Mouse (Mus musculus) CH12.LX (cell line): ENCODE results near the gene Bcl2l12. TPM values are rescaled to one million over a fixed set of nuclear protein-coding genes. Genes with fewer than 3 reads are reported as not detected.

Experiments
- DNase-seq: peaks from one replicate; pipeline ENCODE4 v3.0.0-alpha.2; 2013; ENCODE audit errors: extremely low read depth
- H3K27ac ChIP-seq: 2 replicates; pipeline ENCODE4 v1.5.1; 2012; ENCODE audit warnings: low read depth, mild to moderate bottlenecking, control low read depth, moderate library complexity; ENCODE audit not compliant: insufficient read depth
- H3K27me3 ChIP-seq: replicated peaks from 2 replicates; pipeline ENCODE3; 2012; ENCODE audit warnings: inconsistent platforms
- H3K36me3 ChIP-seq, 2 experiments: replicated peaks in 1 of 2; 2 replicates each; pipeline versions ENCODE3 to v1.6.1; 2012; ENCODE audit warnings: inconsistent platforms in 1 of 2, low read length in 1 of 2, mild to moderate bottlenecking in 1 of 2, mixed read lengths in 1 of 2, moderate library complexity in 1 of 2; ENCODE audit not compliant: control insufficient read depth in 1 of 2, insufficient read depth in 1 of 2
- H3K4me1 ChIP-seq, 2 experiments: 2 replicates each; pipeline ENCODE4 v1.6.1; 2012; ENCODE audit warnings: inconsistent platforms in 1 of 2, moderate library complexity in 1 of 2; ENCODE audit not compliant: insufficient read depth in 2 of 2, control insufficient read depth in 1 of 2
- H3K4me2 ChIP-seq: 2 replicates; pipeline ENCODE4 v1.6.1; 2012; ENCODE audit warnings: low read depth, mild to moderate bottlenecking, control low read depth; ENCODE audit not compliant: poor library complexity, insufficient read depth, severe bottlenecking
- H3K4me3 ChIP-seq, 3 experiments: fragments of 150-350 bp in 1 of 3; sonication (generic) in 1 of 3; replicated peaks in 1 of 3; 2 replicates each; pipeline versions ENCODE3 to v1.5.1; 2011 to 2012; ENCODE audit warnings: low read depth in 2 of 3, low read length in 2 of 3, mild to moderate bottlenecking in 2 of 3, moderate library complexity in 2 of 3, control low read depth in 1 of 3, improper control_type of control experiment in 1 of 3, inconsistent platforms in 1 of 3, mixed read lengths in 1 of 3; ENCODE audit not compliant: poor library complexity in 1 of 3
- H3K79me2 ChIP-seq: replicated peaks from 2 replicates; pipeline ENCODE4 v1.6.1; 2012; ENCODE audit warnings: mild to moderate bottlenecking, moderate library complexity; ENCODE audit not compliant: control insufficient read depth, poor library complexity, insufficient read depth, severe bottlenecking; ENCODE audit errors: extremely low read depth
- H3K9ac ChIP-seq: 2 replicates; pipeline ENCODE4 v1.6.1; 2012; ENCODE audit warnings: low read depth, mild to moderate bottlenecking, control low read depth, moderate library complexity; ENCODE audit not compliant: insufficient read depth
- H3K9me3 ChIP-seq: replicated peaks from 2 replicates; pipeline ENCODE3; 2012; ENCODE audit warnings: low read length, inconsistent platforms, mixed read lengths
- CHD1 ChIP-seq: IDR thresholded peaks from 2 replicates; pipeline ENCODE4 v1.6.1; 2012; ENCODE audit warnings: low read depth, low read length, improper control_type of control experiment, inconsistent platforms
- dilution Hi-C: fragments of 300-500 bp; cut with MboI; formaldehyde crosslinking; loops from 2 replicates; pipeline ENCODE4 v1.14.3; 2020; ENCODE audit warnings: low sequenced_read_pairs; ENCODE audit not compliant: extremely low pct_unique_long_range_greater_than_20kb, extremely low pct_ligation_motif_present
- in situ Hi-C: fragments of 300-500 bp; cut with MboI; formaldehyde crosslinking; loops from 3 replicates; pipeline ENCODE4 v1.14.3; 2019; ENCODE audit warnings: low sequenced_read_pairs, low pct_ligation_motif_present, low pct_unique_long_range_greater_than_20kb, mixed read lengths
- polyA plus RNA-seq: library from polyadenylated mRNA; unstranded; fragments of >175 nt; gene quantifications from 2 replicates; pipeline ENCODE4 v1.2.1, GENCODE M21; 2012; ENCODE audit warnings: low read depth; ENCODE audit not compliant: insufficient read length
- total RNA-seq, 2 experiments: library from RNA; depleted of rRNA; stranded (reverse); fragments of 300-350 nt in 1 of 2; fragments of >200 nt in 1 of 2; gene quantifications; 2 replicates each; pipeline ENCODE4 v1.2.3; 2012 to 2014

Gene Bcl2l12
- total and polyA plus RNA-seq, 3 experiments = 9.2 to 12.6 (median 11.8) TPM

DNA sequence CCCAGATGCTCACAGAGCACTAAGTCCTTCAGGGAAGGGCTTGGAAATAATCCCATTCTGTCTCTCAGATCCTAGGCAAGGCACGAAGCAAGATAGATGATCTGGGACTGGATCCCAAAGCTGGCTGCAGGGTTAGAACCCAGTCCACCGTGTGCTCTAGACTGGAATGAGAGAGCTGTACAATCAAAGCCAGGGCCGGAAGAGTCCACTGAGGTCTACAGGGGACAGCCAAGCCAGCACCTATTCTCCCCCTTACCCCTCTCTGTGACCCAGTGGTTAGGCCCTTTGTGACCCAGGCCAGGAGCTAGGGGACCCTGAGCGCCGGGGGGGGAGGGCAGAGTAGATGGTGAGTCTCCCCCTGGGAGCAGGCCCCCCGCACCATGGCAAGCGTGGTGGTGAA lies 55.6 kb downstream of the Bcl2l12 start, which contains the start of gene Tsks:
Tsks (plus strand) TSS at position 301 of the 400 bp plus-strand sequence.
- H3K9ac ChIP-seq = no peak within 1 kb of the TSS
- H3K4me1 ChIP-seq = no peaks in the 10 kb centered on the region
- no peaks in the 10 kb centered on the region for H3K79me2 ChIP-seq
- no peaks in the 10 kb centered on the region for H3K9me3 ChIP-seq
- peaks cover 17% of the 10 kb centered on the region for H3K27me3 ChIP-seq
- no peaks in the 10 kb centered on the region for H3K36me3 ChIP-seq
- H3K4me3 ChIP-seq = no peak within 1 kb of the TSS
- dilution Hi-C loops (no loop called here), in situ Hi-C loops (no loop called here)
- H3K4me2 ChIP-seq = no peak within 1 kb of the TSS
- TF ChIP-seq CHD1 = no peak
- no peak for DNase-seq
- no peak within 1 kb of the TSS for H3K27ac ChIP-seq

Other genes with a start within 250 kb of the Bcl2l12 start
Only the 20 nearest of the 36 such genes appear.
- gene Pnkp, start 141.6 kb downstream of the Bcl2l12 start, total RNA-seq (2012; rRNA removed) = 35.9 and 41.6 TPM in 2 replicates
- 14.8 and 15.3 TPM in 2 replicates for gene Pnkp, start 141.6 kb downstream of the Bcl2l12 start, total RNA-seq (2014; rRNA removed)
- 20.7 and 22.2 TPM in 2 replicates for gene Pnkp, start 141.6 kb downstream of the Bcl2l12 start, polyA plus RNA-seq
- gene Ptov1, start 128.9 kb downstream of the Bcl2l12 start, total RNA-seq (2012; rRNA removed) = 11.5 and 16.8 TPM in 2 replicates
- 5.7 and 7.8 TPM in 2 replicates for gene Ptov1, start 128.9 kb downstream of the Bcl2l12 start, total RNA-seq (2014; rRNA removed)
- 15.5 and 21.0 TPM in 2 replicates for gene Ptov1, start 128.9 kb downstream of the Bcl2l12 start, polyA plus RNA-seq
- 56.7 and 57.6 TPM in 2 replicates for gene Med25, start 106.0 kb downstream of the Bcl2l12 start, total RNA-seq (2012; rRNA removed)
- gene Med25, start 106.0 kb downstream of the Bcl2l12 start, total RNA-seq (2014; rRNA removed) = 18.4 and 20.8 TPM in 2 replicates
- gene Med25, start 106.0 kb downstream of the Bcl2l12 start, polyA plus RNA-seq = 67.4 and 75.4 TPM in 2 replicates
- 12.2 and 16.9 TPM in 2 replicates for gene Fuz, start 102.6 kb downstream of the Bcl2l12 start, total RNA-seq (2012; rRNA removed)
- gene Fuz, start 102.6 kb downstream of the Bcl2l12 start, total RNA-seq (2014; rRNA removed) = 16.1 and 16.7 TPM in 2 replicates
- 15.9 and 17.1 TPM in 2 replicates for gene Fuz, start 102.6 kb downstream of the Bcl2l12 start, polyA plus RNA-seq
- 53.4 and 61.1 TPM in 2 replicates for gene Ap2a1, start 69.2 kb downstream of the Bcl2l12 start, total RNA-seq (2012; rRNA removed)
- gene Ap2a1, start 69.2 kb downstream of the Bcl2l12 start, total RNA-seq (2014; rRNA removed) = 35.7 and 38.5 TPM in 2 replicates
- 52.6 and 56.3 TPM in 2 replicates for gene Ap2a1, start 69.2 kb downstream of the Bcl2l12 start, polyA plus RNA-seq
- gene Tsks, start 55.5 kb downstream of the Bcl2l12 start, total RNA-seq (2012; rRNA removed) = 0.08 TPM in 1 of 2 replicates, not detected in the other
- gene Tsks, start 55.5 kb downstream of the Bcl2l12 start, total RNA-seq (2014; rRNA removed) = not detected in 2 replicates
- gene Tsks, start 55.5 kb downstream of the Bcl2l12 start, polyA plus RNA-seq = not detected in 2 replicates
- 3.6 and 4.5 TPM in 2 replicates for gene Cpt1c, start 23.9 kb downstream of the Bcl2l12 start, total RNA-seq (2012; rRNA removed)
- gene Cpt1c, start 23.9 kb downstream of the Bcl2l12 start, total RNA-seq (2014; rRNA removed) = 10.2 and 10.3 TPM in 2 replicates
- gene Cpt1c, start 23.9 kb downstream of the Bcl2l12 start, polyA plus RNA-seq = 10.4 and 12.7 TPM in 2 replicates
- gene Prmt1, start 12.1 kb downstream of the Bcl2l12 start, total RNA-seq (2012; rRNA removed) = 340 and 407 TPM in 2 replicates
- 220 and 231 TPM in 2 replicates for gene Prmt1, start 12.1 kb downstream of the Bcl2l12 start, total RNA-seq (2014; rRNA removed)
- gene Prmt1, start 12.1 kb downstream of the Bcl2l12 start, polyA plus RNA-seq = 608 and 642 TPM in 2 replicates
- gene Irf3, start 1.1 kb downstream of the Bcl2l12 start, total RNA-seq (2012; rRNA removed) = 56.5 and 65.0 TPM in 2 replicates
- 33.5 and 39.0 TPM in 2 replicates for gene Irf3, start 1.1 kb downstream of the Bcl2l12 start, total RNA-seq (2014; rRNA removed)
- gene Irf3, start 1.1 kb downstream of the Bcl2l12 start, polyA plus RNA-seq = 79.7 and 87.7 TPM in 2 replicates
- gene Scaf1, start 17.7 kb upstream of the Bcl2l12 start, total RNA-seq (2012; rRNA removed) = 15.5 and 18.2 TPM in 2 replicates
- gene Scaf1, start 17.7 kb upstream of the Bcl2l12 start, total RNA-seq (2014; rRNA removed) = 5.4 and 6.1 TPM in 2 replicates
- gene Scaf1, start 17.7 kb upstream of the Bcl2l12 start, polyA plus RNA-seq = 38.9 and 41.9 TPM in 2 replicates
- gene Rras, start 19.2 kb upstream of the Bcl2l12 start, total RNA-seq (2012; rRNA removed) = 5.0 and 10.6 TPM in 2 replicates
- gene Rras, start 19.2 kb upstream of the Bcl2l12 start, total RNA-seq (2014; rRNA removed) = 6.6 and 7.2 TPM in 2 replicates
- 18.5 and 19.8 TPM in 2 replicates for gene Rras, start 19.2 kb upstream of the Bcl2l12 start, polyA plus RNA-seq
- 5.7 and 6.5 TPM in 2 replicates for gene Prr12, start 54.2 kb upstream of the Bcl2l12 start, total RNA-seq (2012; rRNA removed)
- gene Prr12, start 54.2 kb upstream of the Bcl2l12 start, total RNA-seq (2014; rRNA removed) = 1.1 and 1.2 TPM in 2 replicates
- gene Prr12, start 54.2 kb upstream of the Bcl2l12 start, polyA plus RNA-seq = 18.0 and 20.5 TPM in 2 replicates
- gene Nosip, start 63.7 kb upstream of the Bcl2l12 start, total RNA-seq (2012; rRNA removed) = 73.2 and 86.8 TPM in 2 replicates
- gene Nosip, start 63.7 kb upstream of the Bcl2l12 start, total RNA-seq (2014; rRNA removed) = 79.3 and 81.4 TPM in 2 replicates
- gene Nosip, start 63.7 kb upstream of the Bcl2l12 start, polyA plus RNA-seq = 72.4 and 83.9 TPM in 2 replicates
- gene Prrg2, start 64.0 kb upstream of the Bcl2l12 start, total RNA-seq (2012; rRNA removed) = 7.1 and 7.6 TPM in 2 replicates
- 6.1 and 6.7 TPM in 2 replicates for gene Prrg2, start 64.0 kb upstream of the Bcl2l12 start, total RNA-seq (2014; rRNA removed)
- gene Prrg2, start 64.0 kb upstream of the Bcl2l12 start, polyA plus RNA-seq = 7.2 and 7.7 TPM in 2 replicates
- 0.38 and 0.42 TPM in 2 replicates for gene Rcn3, start 93.5 kb upstream of the Bcl2l12 start, total RNA-seq (2012; rRNA removed)
- gene Rcn3, start 93.5 kb upstream of the Bcl2l12 start, total RNA-seq (2014; rRNA removed) = not detected in 2 replicates
- not detected in 2 replicates for gene Rcn3, start 93.5 kb upstream of the Bcl2l12 start, polyA plus RNA-seq
- 0.13 and 0.17 TPM in 2 replicates for gene Fcgrt, start 105.1 kb upstream of the Bcl2l12 start, total RNA-seq (2012; rRNA removed)
- not detected in 2 replicates for gene Fcgrt, start 105.1 kb upstream of the Bcl2l12 start, total RNA-seq (2014; rRNA removed)
- gene Fcgrt, start 105.1 kb upstream of the Bcl2l12 start, polyA plus RNA-seq = 0.15 and 0.16 TPM in 2 replicates
- gene Rps11, start 125.7 kb upstream of the Bcl2l12 start, total RNA-seq (2012; rRNA removed) = 1,839 and 2,104 TPM in 2 replicates
- gene Rps11, start 125.7 kb upstream of the Bcl2l12 start, total RNA-seq (2014; rRNA removed) = 898 and 923 TPM in 2 replicates
- 1,465 and 1,699 TPM in 2 replicates for gene Rps11, start 125.7 kb upstream of the Bcl2l12 start, polyA plus RNA-seq
- gene Rpl13a, start 130.0 kb upstream of the Bcl2l12 start, total RNA-seq (2012; rRNA removed) = 5,043 and 5,211 TPM in 2 replicates
- 2,822 and 2,851 TPM in 2 replicates for gene Rpl13a, start 130.0 kb upstream of the Bcl2l12 start, total RNA-seq (2014; rRNA removed)
- gene Rpl13a, start 130.0 kb upstream of the Bcl2l12 start, polyA plus RNA-seq = 4,154 and 5,174 TPM in 2 replicates
- 1.3 and 2.2 TPM in 2 replicates for gene Gm45713, start 137.5 kb upstream of the Bcl2l12 start, total RNA-seq (2012; rRNA removed)
- gene Gm45713, start 137.5 kb upstream of the Bcl2l12 start, total RNA-seq (2014; rRNA removed) = not detected in 2 replicates
- gene Gm45713, start 137.5 kb upstream of the Bcl2l12 start, polyA plus RNA-seq = 1.4 TPM in 1 of 2 replicates, not detected in the other
- gene Flt3l, start 137.7 kb upstream of the Bcl2l12 start, total RNA-seq (2012; rRNA removed) = 4.0 and 4.9 TPM in 2 replicates
- gene Flt3l, start 137.7 kb upstream of the Bcl2l12 start, total RNA-seq (2014; rRNA removed) = 4.3 and 4.6 TPM in 2 replicates
- gene Flt3l, start 137.7 kb upstream of the Bcl2l12 start, polyA plus RNA-seq = 11.4 and 14.9 TPM in 2 replicates